Mouse (Mus musculus) hindbrain, postnatal 0 days (tissue): ENCODE data around the gene Slc5a5. TPM values are rescaled to one million over a fixed set of nuclear protein-coding genes. Genes with fewer than 3 reads are reported as not detected.

Source experiments
- ATAC-seq: fragments of 200-750 bp; cut with Nextera tagmentation; 2 replicates; pipeline ENCODE4 v1.8.0; 2017; ENCODE audit warnings: mild to moderate bottlenecking, moderate TSS enrichment, moderate library complexity
- DNase-seq: peaks from one replicate; pipeline ENCODE4 v3.0.0-alpha.2; 2015; ENCODE audit warnings: low spot score
- H3K27ac ChIP-seq: fragments of 300-500 bp; sonication (generic); 2 replicates; pipeline ENCODE4 v1.5.1; 2014; ENCODE audit warnings: mild to moderate bottlenecking
- H3K27me3 ChIP-seq: fragments of 300-500 bp; sonication (generic); 2 replicates; pipeline ENCODE4 v1.6.1; 2014; ENCODE audit warnings: low read length, mixed read lengths; ENCODE audit not compliant: insufficient read depth
- H3K36me3 ChIP-seq: fragments of 300-500 bp; sonication (generic); 2 replicates; pipeline ENCODE4 v1.6.1; 2014; ENCODE audit warnings: low read length, mixed read lengths; ENCODE audit not compliant: insufficient read depth
- H3K4me1 ChIP-seq: fragments of 300-500 bp; sonication (generic); 2 replicates; pipeline ENCODE4 v1.6.1; 2014; ENCODE audit warnings: antibody characterized with exemption, low read length, mixed read lengths; ENCODE audit not compliant: insufficient read depth
- H3K4me2 ChIP-seq: fragments of 300-500 bp; sonication (generic); 2 replicates; pipeline ENCODE4 v1.6.1; 2014; ENCODE audit warnings: low read depth, mild to moderate bottlenecking, low read length, moderate library complexity, mixed read lengths
- H3K4me3 ChIP-seq: fragments of 300-500 bp; sonication (generic); 2 replicates; pipeline ENCODE4 v1.5.1; 2014; ENCODE audit warnings: low read length
- H3K9ac ChIP-seq: fragments of 300-500 bp; sonication (generic); replicated peaks from 2 replicates; pipeline ENCODE4 v1.6.1; 2014; ENCODE audit warnings: mild to moderate bottlenecking, low read length, moderate library complexity, mixed read lengths
- H3K9me3 ChIP-seq: fragments of 300-500 bp; sonication (generic); 2 replicates; pipeline ENCODE4 v1.6.1; 2016; ENCODE audit warnings: low read length, mixed read lengths
- CTCF ChIP-seq: IDR thresholded peaks from 2 replicates; pipeline ENCODE4 v1.5.1; 2016; ENCODE audit warnings: antibody characterized with exemption, control low read depth, low read depth
- WGBS: fragments of 180-500 bp; shearing (Covaris S2); extraction: QIAGEN DNeasy Blood & Tissue Kit; methylation state at CpG from one replicate; pipeline ENCODE4 v1.1.7; 2014; 5-methylcytosine and 5-hydroxymethylcytosine counted together
- microRNA counts: library from miRNA; unstranded; fragments of <30 nt; microRNA quantifications from one replicate; lab custom pipeline; 2015
- microRNA-seq, 2 experiments: library from miRNA; unstranded; fragments of <30 nt; microRNA quantifications; one replicate each; pipeline ENCODE4; 2016
- polyA plus RNA-seq: library from polyadenylated mRNA; unstranded; fragments of >200 nt; fragmentation: Nextera tagmentation; extraction: Ambion mirVana; gene quantifications from 2 replicates; pipeline ENCODE4 v1.2.1, GENCODE M21; 2015
- total RNA-seq: library from RNA; depleted of rRNA; stranded (reverse); fragments of >200 nt; gene quantifications from 2 replicates; pipeline ENCODE4 v1.2.3, GENCODE M21; 2014; rRNA removed

Slc5a5 gene
- total and polyA plus RNA-seq, 2 experiments from 2014 or later = 2.5 to 4.3 TPM

DNA sequence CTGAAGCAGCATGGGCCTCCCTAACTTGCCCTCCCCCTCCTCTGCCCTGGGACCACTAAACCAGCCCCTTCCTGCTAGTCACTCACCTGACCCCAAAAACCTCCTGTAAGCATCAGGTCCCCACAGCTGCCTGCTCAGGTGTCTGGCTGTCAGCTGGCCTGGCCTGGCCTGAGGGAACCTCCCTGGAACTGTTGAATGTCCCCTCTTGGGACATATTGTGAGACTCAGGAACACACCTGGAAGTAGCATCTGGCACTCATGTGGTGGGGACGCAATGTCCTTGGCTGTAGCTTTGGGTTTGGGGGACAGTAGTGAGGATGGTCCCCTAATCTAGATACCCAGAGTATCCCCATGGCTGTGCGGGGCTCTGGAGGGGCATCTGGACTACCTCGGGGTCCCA, 58.5 kb downstream of the Slc5a5 start:
- H3K4me1 ChIP-seq = 0 out of 2 replicates have a peak, but pooled peaks cover 6% of the 10 kb centered on the region
- 97% methylated on average over 3 of the region's 3 CpGs for WGBS
- no peak overlapping the region for H3K4me3 ChIP-seq
- H3K27ac ChIP-seq = no peak overlapping the region
- H3K9me3 ChIP-seq = no peaks in the 10 kb centered on the region
- H3K36me3 ChIP-seq = no peaks in the 10 kb centered on the region
- no peak for TF ChIP-seq CTCF
- DNase-seq (no peak), ATAC-seq (no peak)
- no peaks in the 10 kb centered on the region for H3K27me3 ChIP-seq
- H3K9ac ChIP-seq = no peak overlapping the region
- no peak overlapping the region for H3K4me2 ChIP-seq

DNA sequence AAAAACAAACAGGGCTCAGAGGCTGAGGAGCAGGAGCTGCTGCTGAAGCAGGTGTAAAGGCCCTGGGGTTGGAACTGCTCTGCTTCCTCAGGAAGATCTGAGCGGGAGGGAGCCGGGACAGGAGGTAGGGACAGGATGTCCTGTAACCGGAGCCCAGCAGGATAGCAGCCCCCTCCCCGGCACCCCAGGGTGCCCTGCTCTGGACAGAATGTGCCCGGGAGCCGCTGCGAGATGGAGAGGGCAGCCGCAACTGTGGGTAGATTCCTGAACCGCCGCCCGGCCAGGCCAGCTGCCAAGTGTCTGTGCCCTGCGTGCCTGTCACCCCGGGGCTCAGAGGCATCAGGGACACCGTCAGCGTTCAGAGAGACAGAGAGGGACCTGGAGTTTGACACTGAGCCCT, 59.0 kb downstream of the Slc5a5 start:
- Histone ChIP-seq H3K27me3 (no peaks in the 10 kb centered on the region), H3K9me3 (no peaks in the 10 kb centered on the region), H3K4me1 (0 out of 2 replicates have a peak, but pooled peaks cover 2% of the 10 kb centered on the region), H3K4me3 (no peak overlapping the region), H3K4me2 (no peak overlapping the region), H3K9ac (no peak overlapping the region), H3K27ac (no peak overlapping the region), H3K36me3 (no peaks in the 10 kb centered on the region)
- no peak for TF ChIP-seq CTCF
- no peak for ATAC-seq
- no peak for DNase-seq
- 33% methylated on average over 15 of the region's 15 CpGs for WGBS

GRCm38 (mm10) chr8:70833018-70833482, 59.5 kb downstream of the Slc5a5 start:
- Histone ChIP-seq H3K4me1 (no peaks in the 10 kb centered on the region), H3K36me3 (no peaks in the 10 kb centered on the region), H3K4me3 (no peak overlapping the region), H3K4me2 (no peak overlapping the region), H3K27ac (no peak overlapping the region), H3K27me3 (no peaks in the 10 kb centered on the region), H3K9ac (no peak overlapping the region), H3K9me3 (no peaks in the 10 kb centered on the region)
- DNase-seq (no peak), ATAC-seq (no peak)
- TF ChIP-seq CTCF = no peak
- 52% methylated on average over 9 of the region's 9 CpGs for WGBS

MicroRNA genes within 50 kb of the gene (microRNA counts, 519-probe panel; counts per million panel counts)
- microRNA mmu-miR-1969 (lab: Ali Mortazavi, UCI) = not detected

Small RNAs within 50 kb of the gene (microRNA-seq; reads per million reads assigned to microRNA genes)
- gene Mir1969 (7.9 to 8.8 reads per million in 2 experiments), gene Mir7067 (0.36 to 0.71 reads per million in 2 experiments)

Other genes with a start within 250 kb of the Slc5a5 start
- 65.7 and 68.4 TPM in 2 replicates for gene Pgpep1, start 232.4 kb downstream of the Slc5a5 start, total RNA-seq
- 44.2 and 56.5 TPM in 2 replicates for gene Pgpep1, start 232.4 kb downstream of the Slc5a5 start, polyA plus RNA-seq
- gene Lsm4, start 219.5 kb downstream of the Slc5a5 start, total RNA-seq = 301 and 453 TPM in 2 replicates
- gene Lsm4, start 219.5 kb downstream of the Slc5a5 start, polyA plus RNA-seq = 188 and 190 TPM in 2 replicates
- gene Jund, start 193.8 kb downstream of the Slc5a5 start, total RNA-seq = 486 and 650 TPM in 2 replicates
- 90.4 and 96.3 TPM in 2 replicates for gene Jund, start 193.8 kb downstream of the Slc5a5 start, polyA plus RNA-seq
- gene Iqcn, start 189.3 kb downstream of the Slc5a5 start, total RNA-seq = 0.05 and 0.18 TPM in 2 replicates
- 0.05 and 0.08 TPM in 2 replicates for gene Iqcn, start 189.3 kb downstream of the Slc5a5 start, polyA plus RNA-seq
- not detected in 2 replicates for gene Gm3336, start 174.2 kb downstream of the Slc5a5 start, total RNA-seq
- gene Gm3336, start 174.2 kb downstream of the Slc5a5 start, polyA plus RNA-seq = not detected in 2 replicates
- gene Pde4c, start 169.0 kb downstream of the Slc5a5 start, total RNA-seq = 0.26 and 0.72 TPM in 2 replicates
- 0.20 and 0.31 TPM in 2 replicates for gene Pde4c, start 169.0 kb downstream of the Slc5a5 start, polyA plus RNA-seq
- gene Rab3a, start 138.1 kb downstream of the Slc5a5 start, total RNA-seq = 610 and 693 TPM in 2 replicates
- gene Rab3a, start 138.1 kb downstream of the Slc5a5 start, polyA plus RNA-seq = 693 and 724 TPM in 2 replicates
- 37.2 and 53.9 TPM in 2 replicates for gene Mpv17l2, start 131.8 kb downstream of the Slc5a5 start, total RNA-seq
- 56.1 and 63.3 TPM in 2 replicates for gene Mpv17l2, start 131.8 kb downstream of the Slc5a5 start, polyA plus RNA-seq
- 162 and 176 TPM in 2 replicates for gene Pik3r2, start 116.0 kb downstream of the Slc5a5 start, total RNA-seq
- 101 and 103 TPM in 2 replicates for gene Pik3r2, start 116.0 kb downstream of the Slc5a5 start, polyA plus RNA-seq
- gene Mast3, start 87.7 kb downstream of the Slc5a5 start, total RNA-seq = 35.2 and 42.1 TPM in 2 replicates
- gene Mast3, start 87.7 kb downstream of the Slc5a5 start, polyA plus RNA-seq = 16.2 and 16.7 TPM in 2 replicates
- gene Il12rb1, start 84.3 kb downstream of the Slc5a5 start, total RNA-seq = not detected in 2 replicates
- not detected in 2 replicates for gene Il12rb1, start 84.3 kb downstream of the Slc5a5 start, polyA plus RNA-seq
- 12.1 and 17.1 TPM in 2 replicates for gene Arrdc2, start 53.0 kb downstream of the Slc5a5 start, total RNA-seq
- gene Arrdc2, start 53.0 kb downstream of the Slc5a5 start, polyA plus RNA-seq = 4.6 and 4.9 TPM in 2 replicates
- 29.8 and 33.6 TPM in 2 replicates for gene Kcnn1, start 29.5 kb downstream of the Slc5a5 start, total RNA-seq
- gene Kcnn1, start 29.5 kb downstream of the Slc5a5 start, polyA plus RNA-seq = 7.8 and 10.8 TPM in 2 replicates
- gene Ccdc124, start 18.8 kb downstream of the Slc5a5 start, total RNA-seq = 36.0 and 45.1 TPM in 2 replicates
- gene Ccdc124, start 18.8 kb downstream of the Slc5a5 start, polyA plus RNA-seq = 145 and 154 TPM in 2 replicates
- 1,411 and 1,940 TPM in 2 replicates for gene Rpl18a, start 4.7 kb upstream of the Slc5a5 start, total RNA-seq
- gene Rpl18a, start 4.7 kb upstream of the Slc5a5 start, polyA plus RNA-seq = 2,686 and 2,710 TPM in 2 replicates
- gene Map1s, start 13.2 kb upstream of the Slc5a5 start, total RNA-seq = 98.1 and 98.6 TPM in 2 replicates
- gene Map1s, start 13.2 kb upstream of the Slc5a5 start, polyA plus RNA-seq = 52.3 and 54.4 TPM in 2 replicates